Mouse (Mus musculus) kidney, embryonic 14.5 days (tissue): ENCODE measurements at regions not wholly inside any gene's neighbourhood (a gene's known extent, or its start where the extent isn't known, plus 50 kb on each side); places are given as distances from the start of the nearest gene placed in this dataset.

Source experiments
- ATAC-seq: fragments of 200-750 bp; cut with Nextera tagmentation; 2 replicates; pipeline ENCODE4 v1.8.0; 2017; ENCODE audit warnings: moderate number of reproducible peaks, mild to moderate bottlenecking, moderate TSS enrichment, moderate library complexity; ENCODE audit not compliant: low FRiP score, low TSS enrichment
- H3K27ac ChIP-seq: fragments of 300-500 bp; sonication (generic); 2 replicates; pipeline ENCODE4 v1.5.1; 2014; ENCODE audit warnings: low read depth, mild to moderate bottlenecking, low read length, moderate library complexity, mixed read lengths
- H3K27me3 ChIP-seq: fragments of 300-500 bp; sonication (generic); 2 replicates; pipeline ENCODE4 v1.6.1; 2014; ENCODE audit warnings: mild to moderate bottlenecking, low read length; ENCODE audit not compliant: control insufficient read depth, insufficient read depth
- H3K36me3 ChIP-seq: fragments of 300-500 bp; sonication (generic); 2 replicates; pipeline ENCODE4 v1.6.1; 2014; ENCODE audit warnings: low read length, mixed read lengths; ENCODE audit not compliant: control insufficient read depth, insufficient read depth
- H3K4me1 ChIP-seq: fragments of 300-500 bp; sonication (generic); 2 replicates; pipeline ENCODE4 v1.6.1; 2014; ENCODE audit warnings: low read length, mixed read lengths; ENCODE audit not compliant: control insufficient read depth, insufficient read depth
- H3K4me2 ChIP-seq: fragments of 300-500 bp; sonication (generic); replicated peaks from 2 replicates; pipeline ENCODE4 v1.6.1; 2014; ENCODE audit warnings: low read depth, mild to moderate bottlenecking, low read length
- H3K4me3 ChIP-seq: fragments of 300-500 bp; sonication (generic); 2 replicates; pipeline ENCODE4 v1.5.1; 2014; ENCODE audit warnings: mild to moderate bottlenecking, low read length
- H3K9ac ChIP-seq: fragments of 300-500 bp; sonication (generic); 2 replicates; pipeline ENCODE4 v1.6.1; 2014; ENCODE audit warnings: low read depth, mild to moderate bottlenecking, low read length, moderate library complexity
- H3K9me3 ChIP-seq: fragments of 300-500 bp; sonication (generic); 2 replicates; pipeline ENCODE4 v1.6.1; 2016; ENCODE audit warnings: low read length; ENCODE audit not compliant: control insufficient read depth
- WGBS: fragments of 180-500 bp; shearing (Covaris S2); extraction: QIAGEN DNeasy Blood & Tissue Kit; methylation state at CpG from one replicate; pipeline ENCODE4 v1.1.7; 2014; 5-methylcytosine and 5-hydroxymethylcytosine counted together

DNA sequence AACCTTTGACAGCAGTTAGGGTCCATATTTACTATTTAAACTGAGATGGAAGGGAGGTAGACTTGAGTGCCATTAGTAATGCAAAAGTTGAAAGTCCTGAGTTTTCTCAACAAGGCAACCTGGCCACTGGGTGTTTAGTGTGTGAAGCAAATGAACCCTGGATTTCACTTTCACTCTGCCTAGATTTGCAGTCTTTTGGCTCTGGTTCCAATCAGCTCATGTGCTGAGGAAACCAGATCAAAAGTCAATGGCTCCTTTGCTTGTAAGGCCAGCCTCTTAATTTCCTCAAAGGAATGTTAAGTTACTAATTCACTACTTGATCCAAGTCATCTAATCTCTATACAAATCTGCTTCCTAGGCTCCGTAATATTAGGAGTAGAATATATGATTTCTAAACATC is 247.7 kb upstream of the Tac1 start:
- no peak overlapping the region for H3K9ac ChIP-seq
- 58% methylated on average over 1 of the region's 1 CpGs for WGBS
- no peak overlapping the region for H3K27ac ChIP-seq
- H3K27me3 ChIP-seq = no peaks in the 10 kb centered on the region
- H3K4me3 ChIP-seq = no peak overlapping the region
- no peak overlapping the region for H3K4me2 ChIP-seq
- no peak for ATAC-seq
- no peaks in the 10 kb centered on the region for H3K36me3 ChIP-seq
- no peaks in the 10 kb centered on the region for H3K9me3 ChIP-seq
- no peaks in the 10 kb centered on the region for H3K4me1 ChIP-seq

DNA sequence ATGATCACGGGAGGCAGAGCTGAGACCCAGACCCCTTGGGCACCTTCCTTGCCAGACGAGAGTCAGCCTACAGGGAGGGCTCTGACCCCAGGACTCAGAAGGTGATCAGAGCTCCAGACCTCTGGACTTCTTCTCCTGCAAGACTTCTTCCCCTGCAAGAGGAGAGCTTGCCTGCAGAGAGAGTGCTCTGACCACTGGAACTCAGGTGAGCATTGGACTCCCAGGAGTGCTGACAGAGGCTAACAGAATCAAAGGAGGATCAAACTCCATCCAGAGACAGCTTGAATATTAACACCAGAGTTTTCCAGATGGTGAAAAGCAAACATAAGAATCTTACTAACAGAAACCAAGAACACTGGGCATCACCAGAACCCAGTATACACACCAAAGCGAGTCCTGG is 241.2 kb upstream of the Tac1 start:
- Histone ChIP-seq H3K27ac (no peak overlapping the region), H3K36me3 (no peaks in the 10 kb centered on the region), H3K4me2 (no peak overlapping the region), H3K4me3 (no peak overlapping the region), H3K9me3 (no peaks in the 10 kb centered on the region), H3K9ac (no peak overlapping the region), H3K4me1 (no peaks in the 10 kb centered on the region), H3K27me3 (no peaks in the 10 kb centered on the region)
- WGBS = 79% methylated on average over 3 of the region's 3 CpGs
- no peak for ATAC-seq

DNA sequence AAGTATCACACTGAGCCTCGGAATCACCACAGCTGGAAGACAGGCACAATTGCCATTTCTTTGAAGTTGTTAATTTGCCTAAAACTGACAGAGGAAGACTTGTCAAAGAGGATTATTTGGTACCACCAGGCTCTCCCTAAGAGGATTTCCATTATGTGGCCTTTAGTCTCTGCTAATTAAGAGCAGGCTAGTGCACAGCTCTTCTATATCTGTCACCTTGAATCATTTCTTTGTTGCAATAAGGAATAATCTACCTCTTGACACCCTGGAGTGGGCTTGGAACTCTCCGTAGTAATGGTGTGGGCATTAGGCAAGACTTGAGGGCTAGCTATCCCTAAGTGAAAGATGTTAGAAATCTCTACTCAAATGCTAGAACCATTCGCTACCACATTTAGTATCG is 227.7 kb upstream of the Tac1 start:
- Histone ChIP-seq H3K4me3 (no peak overlapping the region), H3K27ac (no peak overlapping the region), H3K9ac (no peak overlapping the region), H3K27me3 (no peaks in the 10 kb centered on the region), H3K9me3 (no peaks in the 10 kb centered on the region), H3K4me1 (no peaks in the 10 kb centered on the region), H3K36me3 (no peaks in the 10 kb centered on the region), H3K4me2 (no peak overlapping the region)
- 61% methylated on average over 4 of the region's 4 CpGs for WGBS
- ATAC-seq = no peak

DNA sequence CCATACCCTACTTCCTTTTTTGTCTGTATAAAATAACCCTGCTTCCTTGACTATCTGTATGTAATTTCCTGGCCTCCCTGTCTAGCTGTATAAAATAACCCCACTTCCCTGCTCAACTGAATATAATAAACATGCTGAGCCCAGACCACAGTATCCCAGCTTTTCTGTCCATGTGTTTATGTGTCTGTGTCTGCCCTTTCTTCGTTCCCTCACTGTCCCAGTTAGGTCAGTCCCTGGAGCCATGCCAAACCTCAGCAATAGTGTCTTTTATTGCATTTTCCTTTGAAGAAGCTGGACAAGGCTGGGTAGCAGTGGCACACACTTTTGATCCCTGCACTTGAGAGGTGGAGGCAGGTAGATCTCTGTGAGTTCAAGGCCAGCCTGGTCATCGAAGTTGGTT is 198.0 kb upstream of the Tac1 start:
- Histone ChIP-seq H3K4me3 (no peak overlapping the region), H3K27ac (no peak overlapping the region), H3K9me3 (no peaks in the 10 kb centered on the region), H3K27me3 (no peaks in the 10 kb centered on the region), H3K36me3 (no peaks in the 10 kb centered on the region), H3K9ac (no peak overlapping the region), H3K4me1 (no peaks in the 10 kb centered on the region), H3K4me2 (no peak overlapping the region)
- WGBS = 55% methylated on average over 2 of the region's 2 CpGs
- no peak for ATAC-seq

DNA sequence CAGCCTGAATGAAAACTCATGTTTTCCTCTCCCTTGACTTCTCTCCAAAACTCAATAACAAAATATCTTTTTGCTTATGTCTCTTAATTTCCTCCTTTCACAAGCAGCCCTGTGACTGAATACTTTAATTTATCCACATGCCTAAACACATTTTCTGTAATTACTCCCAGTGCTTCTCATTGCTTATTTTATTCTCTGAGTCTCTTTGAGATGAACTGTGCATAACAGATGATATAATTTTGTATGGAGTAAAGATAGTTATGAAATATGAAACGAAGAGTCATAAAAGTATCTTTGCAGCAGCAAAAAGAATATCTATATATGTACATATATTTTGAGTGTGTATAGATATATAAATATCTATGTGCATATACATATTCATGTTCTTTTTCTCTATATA is 187.5 kb upstream of the Tac1 start:
- Histone ChIP-seq H3K4me3 (no peak overlapping the region), H3K4me2 (no peak overlapping the region), H3K36me3 (no peaks in the 10 kb centered on the region), H3K9ac (no peak overlapping the region), H3K9me3 (no peaks in the 10 kb centered on the region), H3K27me3 (no peaks in the 10 kb centered on the region), H3K27ac (no peak overlapping the region), H3K4me1 (no peaks in the 10 kb centered on the region)
- WGBS = 85% methylated on average over 1 of the region's 1 CpGs
- ATAC-seq = no peak

DNA sequence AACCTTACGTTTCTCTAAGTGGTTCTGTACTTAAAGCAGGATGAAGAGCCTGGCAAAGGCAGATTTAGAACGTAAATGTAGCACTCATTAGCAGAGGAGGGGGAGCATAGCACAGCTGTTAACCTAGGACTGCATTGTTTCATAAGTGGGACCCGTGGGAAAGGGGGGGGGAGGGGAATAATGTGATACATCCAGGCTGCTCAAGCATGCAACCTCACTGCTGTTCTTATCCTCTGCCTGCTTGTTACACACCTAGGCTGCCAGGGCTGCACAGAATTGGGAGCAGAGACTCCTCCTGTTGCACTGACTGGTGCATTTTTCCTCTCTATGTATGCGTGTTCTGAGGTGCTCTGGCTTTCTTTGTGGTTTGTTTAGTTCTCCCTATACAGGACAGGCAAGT is 180.1 kb upstream of the Tac1 start:
- Histone ChIP-seq H3K9me3 (no peaks in the 10 kb centered on the region), H3K9ac (no peak overlapping the region), H3K4me2 (no peak overlapping the region), H3K4me1 (no peaks in the 10 kb centered on the region), H3K4me3 (no peak overlapping the region), H3K27me3 (no peaks in the 10 kb centered on the region), H3K27ac (no peak overlapping the region), H3K36me3 (no peaks in the 10 kb centered on the region)
- ATAC-seq = no peak
- WGBS = 45% methylated on average over 4 of the region's 4 CpGs

DNA sequence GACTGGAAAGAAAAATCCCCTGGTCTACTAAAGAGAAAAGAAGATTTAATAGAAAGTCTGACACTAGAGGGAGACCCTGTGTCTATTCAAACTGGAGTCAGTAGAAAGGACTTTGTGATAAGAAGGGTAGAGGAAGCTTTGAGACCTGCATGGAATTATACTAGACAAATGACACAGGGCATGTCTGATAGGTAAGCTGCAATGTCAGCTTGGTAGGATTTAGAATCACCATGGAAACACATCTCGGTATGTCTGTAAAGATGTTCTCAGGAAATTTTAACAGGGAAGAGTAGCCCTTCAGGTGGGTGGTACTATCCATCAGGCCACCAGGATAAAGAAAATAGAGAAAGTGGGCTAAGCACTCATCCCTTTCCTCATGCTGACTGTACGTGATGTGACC is 178.8 kb upstream of the Tac1 start:
- Histone ChIP-seq H3K9ac (no peak overlapping the region), H3K36me3 (no peaks in the 10 kb centered on the region), H3K4me1 (no peaks in the 10 kb centered on the region), H3K9me3 (no peaks in the 10 kb centered on the region), H3K4me2 (no peak overlapping the region), H3K27me3 (no peaks in the 10 kb centered on the region), H3K4me3 (no peak overlapping the region), H3K27ac (no peak overlapping the region)
- WGBS = 93% methylated on average over 2 of the region's 2 CpGs
- ATAC-seq = no peak

DNA sequence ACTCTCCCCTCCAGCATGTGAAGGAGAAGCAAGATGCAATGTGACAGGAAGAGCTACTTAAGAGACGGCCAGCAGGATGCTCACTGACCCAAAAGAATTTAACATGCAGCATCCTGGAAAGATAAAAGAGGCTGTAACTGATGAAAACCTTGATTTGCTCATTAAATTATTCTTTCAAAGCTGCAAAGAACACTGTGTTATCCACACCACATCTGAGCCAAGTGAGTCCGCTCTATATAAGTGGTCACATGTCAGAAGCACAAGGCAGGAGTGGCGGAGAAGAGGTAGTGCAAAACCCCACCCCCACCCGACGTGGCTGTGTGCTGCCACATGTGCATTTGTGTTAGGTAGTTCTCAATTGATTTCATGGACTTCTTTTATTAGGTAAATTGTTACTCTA is 176.0 kb upstream of the Tac1 start:
- Histone ChIP-seq H3K9ac (no peak overlapping the region), H3K4me3 (no peak overlapping the region), H3K27me3 (no peaks in the 10 kb centered on the region), H3K9me3 (no peaks in the 10 kb centered on the region), H3K4me1 (no peaks in the 10 kb centered on the region), H3K4me2 (no peak overlapping the region), H3K27ac (no peak overlapping the region), H3K36me3 (no peaks in the 10 kb centered on the region)
- ATAC-seq = no peak
- WGBS = 76% methylated on average over 5 of the region's 5 CpGs

DNA sequence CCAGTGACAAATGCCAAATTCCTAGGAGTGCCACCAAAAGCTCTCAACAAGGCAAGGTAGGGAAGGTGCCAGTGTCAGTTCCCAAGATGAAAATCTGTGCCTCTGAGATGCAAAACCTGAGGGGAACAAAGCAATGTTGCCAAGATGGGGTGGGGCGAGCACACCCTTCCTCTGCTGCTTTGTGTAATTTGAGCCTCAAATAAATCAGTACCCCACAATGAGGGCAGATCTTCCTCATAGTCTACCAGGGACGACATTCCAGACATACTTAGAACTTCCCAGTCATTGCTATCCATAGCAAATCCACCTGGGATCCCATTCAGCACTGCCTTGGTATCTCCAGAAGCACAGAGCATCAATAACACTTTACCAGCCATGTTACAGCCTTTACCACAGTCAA is 129.9 kb upstream of the Tac1 start:
- Histone ChIP-seq H3K36me3 (no peaks in the 10 kb centered on the region), H3K9me3 (no peaks in the 10 kb centered on the region), H3K27ac (no peak overlapping the region), H3K9ac (no peak overlapping the region), H3K4me2 (no peak overlapping the region), H3K4me3 (no peak overlapping the region), H3K4me1 (no peaks in the 10 kb centered on the region), H3K27me3 (no peaks in the 10 kb centered on the region)
- 32% methylated on average over 2 of the region's 2 CpGs for WGBS
- no peak for ATAC-seq

DNA sequence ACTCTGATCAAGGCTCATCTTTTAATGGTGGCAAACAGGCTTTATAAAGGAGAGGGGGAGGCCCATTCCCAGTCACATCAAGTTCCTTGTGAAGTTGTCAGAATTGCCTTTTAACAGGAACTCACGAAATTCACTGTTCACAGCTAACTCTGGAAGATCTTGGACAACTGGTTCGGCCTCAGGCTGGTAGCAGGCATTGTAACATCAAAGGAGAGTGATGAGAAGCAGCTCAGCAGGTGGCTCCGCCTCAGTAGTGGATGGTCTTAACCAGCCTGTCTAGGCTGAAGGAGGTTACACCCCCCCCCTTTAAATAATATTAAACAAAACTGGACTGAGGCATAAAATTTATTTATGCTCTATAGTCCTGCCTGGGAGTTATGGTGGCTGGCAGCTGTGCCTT is 113.0 kb upstream of the Tac1 start:
- no peaks in the 10 kb centered on the region for H3K4me1 ChIP-seq
- ATAC-seq = no peak
- H3K9me3 ChIP-seq = no peaks in the 10 kb centered on the region
- H3K4me2 ChIP-seq = no peak overlapping the region
- H3K36me3 ChIP-seq = no peaks in the 10 kb centered on the region
- H3K4me3 ChIP-seq = no peak overlapping the region
- no peak overlapping the region for H3K27ac ChIP-seq
- 40% methylated on average over 3 of the region's 3 CpGs for WGBS
- H3K9ac ChIP-seq = no peak overlapping the region
- no peaks in the 10 kb centered on the region for H3K27me3 ChIP-seq
